Mouse (Mus musculus) limb, embryonic 10.5 days (tissue): ENCODE measurements around the gene Zfp652. TPM values are rescaled to one million over a fixed set of nuclear protein-coding genes. Genes with fewer than 3 reads are reported as not detected.

Experiments
- DNase-seq: peaks from one replicate; pipeline ENCODE4 v3.0.0-alpha.2; 2017; ENCODE audit warnings: low spot score
- H3K27ac ChIP-seq: fragments of 300-500 bp; sonication (generic); 2 replicates; pipeline ENCODE4 v1.5.1; 2016; ENCODE audit warnings: mild to moderate bottlenecking
- H3K27me3 ChIP-seq: fragments of 300-500 bp; sonication (generic); 2 replicates; pipeline ENCODE4 v1.6.1; 2016; ENCODE audit warnings: low read depth, mild to moderate bottlenecking; ENCODE audit not compliant: poor library complexity, severe bottlenecking
- H3K36me3 ChIP-seq: fragments of 300-500 bp; sonication (generic); 2 replicates; pipeline ENCODE4 v1.6.1; 2016; ENCODE audit warnings: mild to moderate bottlenecking, moderate library complexity
- H3K4me1 ChIP-seq: fragments of 300-500 bp; sonication (generic); 2 replicates; pipeline ENCODE4 v1.6.1; 2016
- H3K4me3 ChIP-seq: fragments of 300-500 bp; sonication (generic); 2 replicates; pipeline ENCODE4 v1.5.1; 2016; ENCODE audit warnings: mild to moderate bottlenecking, moderate library complexity
- H3K9me3 ChIP-seq: fragments of 300-500 bp; sonication (generic); replicated peaks from 2 replicates; pipeline ENCODE4 v1.6.1; 2016; ENCODE audit warnings: mild to moderate bottlenecking
- WGBS: fragments of 180-500 bp; shearing (Covaris S2); methylation state at CpG from one replicate; pipeline ENCODE4 v1.1.7; 2016; 5-methylcytosine and 5-hydroxymethylcytosine counted together
- polyA plus RNA-seq: library from polyadenylated mRNA; unstranded; fragments of >200 nt; fragmentation: Nextera tagmentation; extraction: Ambion mirVana; gene quantifications from 2 replicates; pipeline ENCODE4 v1.2.1, GENCODE M21; 2016

Zfp652 gene
- polyA plus RNA-seq, 1 experiment from 2014 or later = 21.5 TPM

DNA sequence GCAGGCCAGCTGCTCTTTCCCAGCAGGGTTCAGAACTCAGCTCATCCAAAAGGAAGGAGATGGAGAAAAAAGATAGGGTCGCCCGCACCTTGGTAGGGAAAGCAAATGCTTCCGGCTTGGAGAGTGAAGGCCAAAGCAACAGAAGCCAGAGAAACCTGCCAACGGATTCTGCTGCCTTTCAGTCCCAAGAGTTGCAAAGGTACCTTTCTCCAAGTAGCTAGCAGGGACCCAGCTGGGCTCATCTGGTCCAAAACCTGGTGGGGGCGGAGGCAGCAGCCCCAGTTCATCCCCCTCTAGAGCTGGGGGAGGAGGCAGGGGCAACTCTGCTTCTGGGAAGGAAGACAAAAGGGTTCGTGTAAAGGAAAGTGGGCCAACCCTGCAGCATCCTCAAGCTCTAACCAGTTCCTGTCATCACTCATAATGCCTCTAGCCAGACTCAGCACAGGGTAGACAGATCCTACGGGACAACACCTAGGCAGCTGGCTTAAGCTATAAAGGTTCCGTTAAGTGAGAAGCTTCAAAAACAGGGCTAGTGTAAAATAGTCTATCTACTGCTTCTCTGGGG is 120.6 kb downstream of the Zfp652 start:
- Histone ChIP-seq H3K36me3 (no peaks in the 10 kb centered on the region), H3K4me1 (peaks cover 53% of the 10 kb centered on the region)
- WGBS = 18% methylated on average over 8 of the region's 8 CpGs

DNA sequence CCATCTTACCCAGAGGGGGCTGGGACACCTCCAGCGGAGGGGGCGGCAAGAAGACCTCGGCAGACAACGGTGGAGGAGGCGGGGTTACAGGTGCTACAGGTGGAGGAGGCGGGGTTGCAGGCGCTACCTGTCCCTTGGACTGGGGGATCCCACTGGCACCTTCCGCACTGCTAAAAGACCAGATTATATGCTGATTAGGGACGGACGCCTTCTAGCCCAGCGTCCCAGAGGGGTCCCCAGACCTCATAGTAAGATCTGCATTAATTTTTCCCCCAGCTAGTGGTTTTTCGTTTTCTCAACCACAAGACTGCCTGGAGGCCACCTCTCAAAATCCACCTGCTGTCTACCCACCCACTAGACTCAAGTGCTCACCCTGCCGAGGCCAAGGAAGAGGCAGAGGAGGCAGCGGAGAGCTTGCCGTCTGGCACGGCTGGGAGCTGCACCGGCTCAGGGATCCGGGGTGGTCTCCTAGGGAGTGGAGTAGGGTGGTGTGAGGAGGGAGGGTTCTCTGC is 121.2 kb downstream of the Zfp652 start:
- Histone ChIP-seq H3K27me3 (peaks cover 100% of the 10 kb centered on the region), H3K9me3 (no peaks in the 10 kb centered on the region), H3K27ac (no peak overlapping the region), H3K4me1 (peaks cover 53% of the 10 kb centered on the region), H3K36me3 (no peaks in the 10 kb centered on the region), H3K4me3 (peak overlapping the region; percentile 29)
- 4% methylated on average over 18 of the region's 18 CpGs for WGBS
- no peak for DNase-seq

More for the DNA sequence above, 120.6 kb downstream of the Zfp652 start:
- Histone ChIP-seq H3K4me3 (no peak overlapping the region), H3K9me3 (no peaks in the 10 kb centered on the region), H3K27ac (no peak overlapping the region), H3K27me3 (peaks cover 100% of the 10 kb centered on the region)
- no peak for DNase-seq

DNA sequence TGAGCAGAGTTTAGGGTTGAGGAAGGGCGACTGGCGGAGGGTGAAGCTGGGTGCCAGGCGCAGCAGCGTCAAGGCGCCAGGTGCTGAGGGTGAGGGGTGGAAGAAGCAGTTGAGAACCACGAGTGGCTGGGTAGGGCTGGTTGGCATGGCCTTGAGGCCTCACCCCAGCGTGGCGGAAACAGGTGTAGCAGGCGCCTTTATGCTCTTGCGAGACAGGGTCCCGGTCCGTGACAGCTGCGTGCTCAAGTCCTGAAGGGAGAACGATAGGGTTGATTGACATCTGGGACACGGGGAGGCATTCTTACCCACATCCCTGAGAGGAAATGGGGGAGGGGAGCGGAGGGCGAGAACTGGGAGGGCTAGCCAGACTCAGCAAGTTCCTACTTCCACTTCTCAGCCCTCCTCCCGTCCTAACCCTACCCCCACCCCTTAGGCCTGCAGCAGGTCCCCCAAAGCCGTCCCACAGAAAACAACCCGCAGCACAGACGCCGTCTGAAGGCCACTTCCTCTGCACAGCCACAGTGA is 121.7 kb downstream of the Zfp652 start:
- Histone ChIP-seq H3K27ac (no peak overlapping the region), H3K36me3 (no peaks in the 10 kb centered on the region), H3K4me1 (peaks cover 55% of the 10 kb centered on the region), H3K9me3 (no peaks in the 10 kb centered on the region), H3K27me3 (peaks cover 98% of the 10 kb centered on the region), H3K4me3 (peak overlapping the region; percentile 29)
- peak; percentile 41 for DNase-seq
- 6% methylated on average over 22 of the region's 22 CpGs for whole genome bisulfite sequencing

DNA sequence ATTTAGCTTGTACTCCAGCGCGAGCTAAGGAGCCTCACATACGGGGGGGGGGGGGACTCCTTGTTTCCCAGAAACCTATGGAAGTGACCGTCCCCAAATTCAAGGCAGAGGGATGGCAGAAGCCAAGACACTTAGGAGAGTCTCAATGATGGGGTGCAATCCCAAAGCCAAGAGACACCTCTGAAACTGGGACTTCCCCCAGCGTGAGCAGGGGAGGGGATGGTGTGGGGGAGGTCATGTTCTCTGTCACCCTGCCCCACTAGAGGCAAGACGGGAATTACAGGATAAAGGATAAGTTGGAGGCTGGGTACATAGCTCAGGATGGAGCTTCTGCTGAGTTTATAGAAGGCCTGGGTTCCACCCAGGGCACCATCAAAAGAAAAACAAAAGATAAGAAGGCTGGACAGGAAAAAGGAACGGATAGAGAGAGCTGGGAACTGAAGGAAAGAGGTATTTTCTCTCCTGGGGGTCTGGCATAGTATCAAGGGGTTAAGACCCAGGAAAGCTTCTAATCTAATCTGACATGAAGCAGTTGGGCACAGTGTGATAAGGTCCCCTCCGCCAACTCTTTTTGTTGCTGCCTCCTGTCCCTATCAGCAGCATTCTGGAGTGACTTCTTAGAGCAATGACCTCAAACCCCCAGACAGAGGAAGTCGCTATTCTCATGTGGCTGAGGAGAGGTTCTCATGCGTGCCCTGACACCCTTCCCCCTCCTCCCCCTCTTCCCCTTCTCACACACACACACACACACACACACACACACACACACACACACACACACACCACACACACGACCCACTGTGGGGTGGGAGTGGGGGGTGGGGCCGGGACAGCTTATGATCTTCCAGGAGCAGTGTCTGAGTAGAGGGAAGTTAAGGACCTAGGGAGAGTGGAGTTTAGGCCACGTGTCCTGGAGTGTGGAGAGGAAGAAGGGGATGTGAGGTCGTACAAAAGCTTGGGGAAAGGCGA is 122.6 kb downstream of the Zfp652 start:
- WGBS = 17% methylated on average over 15 of the region's 15 CpGs

DNA sequence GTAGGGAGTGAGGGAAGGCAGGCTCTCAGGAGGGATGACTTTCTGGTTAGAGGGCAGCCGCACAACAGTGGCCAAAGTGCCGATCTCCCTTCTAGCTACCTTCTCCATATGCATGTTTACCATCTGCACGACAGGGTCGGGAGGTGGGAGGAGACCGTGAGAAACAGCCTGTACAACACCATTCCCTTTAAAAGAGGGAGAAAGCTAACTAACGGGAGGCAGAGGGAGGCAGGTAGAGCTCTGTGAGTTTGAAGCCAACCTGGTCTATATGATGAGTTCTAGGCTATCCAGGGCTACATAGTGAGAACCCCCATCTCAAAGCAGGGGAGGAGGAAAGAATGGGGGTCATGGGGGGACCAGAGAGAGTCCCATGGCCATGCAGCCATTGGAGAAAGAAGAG is 123.4 kb downstream of the Zfp652 start:
- peaks cover 51% of the 10 kb centered on the region for H3K4me1 ChIP-seq
- H3K4me3 ChIP-seq = no peak overlapping the region
- H3K27me3 ChIP-seq = peaks cover 95% of the 10 kb centered on the region
- 47% methylated on average over 6 of the region's 6 CpGs for WGBS
- no peaks in the 10 kb centered on the region for H3K36me3 ChIP-seq
- H3K27ac ChIP-seq = no peak overlapping the region; the same call in 1 of the 2 replicates
- no peaks in the 10 kb centered on the region for H3K9me3 ChIP-seq
- DNase-seq = no peak

More for the DNA sequence above, 122.6 kb downstream of the Zfp652 start:
- Histone ChIP-seq H3K9me3 (no peaks in the 10 kb centered on the region), H3K4me1 (peaks cover 59% of the 10 kb centered on the region), H3K27ac (no peak overlapping the region), H3K4me3 (peak overlapping the region; percentile 29; the same call in 1 of the 2 replicates), H3K36me3 (no peaks in the 10 kb centered on the region), H3K27me3 (peaks cover 95% of the 10 kb centered on the region)
- no peak for DNase-seq

DNA sequence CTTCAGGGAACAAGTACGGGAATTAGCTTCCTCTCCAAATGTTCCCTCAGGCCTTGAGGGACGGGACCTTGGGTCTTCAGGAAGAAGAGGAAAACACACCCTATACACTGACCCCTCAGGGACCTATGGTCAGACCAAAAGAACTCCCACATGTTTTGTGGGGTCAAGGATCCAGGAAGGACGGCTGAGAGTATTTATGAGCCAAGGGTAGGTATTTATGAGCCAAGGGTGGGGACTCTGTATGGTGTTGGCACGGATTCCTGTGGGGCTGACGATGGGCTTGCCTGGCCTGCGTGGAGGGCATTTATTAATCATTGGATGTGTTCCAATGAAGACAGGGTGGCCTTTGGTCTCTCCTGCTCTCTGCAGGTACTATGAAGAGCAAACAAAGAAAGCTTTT is 124.0 kb downstream of the Zfp652 start:
- H3K27ac ChIP-seq = no peak overlapping the region
- DNase-seq = no peak

DNA sequence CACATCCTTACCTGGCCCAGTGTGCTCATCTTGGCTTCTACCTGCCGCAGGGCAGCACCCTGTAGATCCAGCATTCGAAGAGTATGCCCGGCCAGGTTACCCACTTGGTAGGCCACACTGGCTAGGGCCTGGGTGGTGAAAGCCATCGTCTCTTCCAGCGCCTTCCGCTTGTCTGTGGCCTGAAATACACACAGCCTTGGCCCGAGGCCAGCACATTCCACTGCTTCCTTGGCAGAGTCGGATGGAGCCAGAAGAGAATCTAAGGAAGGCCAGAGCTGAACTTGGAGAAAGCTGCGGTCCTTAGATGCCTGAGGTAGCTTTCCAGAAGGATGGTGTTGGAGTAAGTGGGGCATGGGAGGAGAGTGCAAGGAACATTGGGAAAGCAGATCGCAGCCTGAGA is 124.6 kb downstream of the Zfp652 start, which contains the start of gene Gngt2:
Gene Gngt2, plus strand, starts transcription at position 158 of the 400 bp plus-strand sequence.
- Histone ChIP-seq H3K4me1 (peaks cover 48% of the 10 kb centered on the region), H3K27me3 (peaks cover 95% of the 10 kb centered on the region), H3K27ac (no peak within 1 kb of the TSS; the same call in 1 of the 2 replicates), H3K4me3 (no peak within 1 kb of the TSS), H3K36me3 (no peaks in the 10 kb centered on the region), H3K9me3 (no peaks in the 10 kb centered on the region)
- no peak for DNase-seq
- 88% methylated on average over 10 of the region's 10 CpGs for WGBS

More for the DNA sequence above, 124.0 kb downstream of the Zfp652 start:
- H3K36me3 ChIP-seq = no peaks in the 10 kb centered on the region
- 64% methylated on average over 6 of the region's 6 CpGs for WGBS
- no peaks in the 10 kb centered on the region for H3K9me3 ChIP-seq
- peaks cover 95% of the 10 kb centered on the region for H3K27me3 ChIP-seq
- no peak overlapping the region for H3K4me3 ChIP-seq
- peaks cover 48% of the 10 kb centered on the region for H3K4me1 ChIP-seq

DNA sequence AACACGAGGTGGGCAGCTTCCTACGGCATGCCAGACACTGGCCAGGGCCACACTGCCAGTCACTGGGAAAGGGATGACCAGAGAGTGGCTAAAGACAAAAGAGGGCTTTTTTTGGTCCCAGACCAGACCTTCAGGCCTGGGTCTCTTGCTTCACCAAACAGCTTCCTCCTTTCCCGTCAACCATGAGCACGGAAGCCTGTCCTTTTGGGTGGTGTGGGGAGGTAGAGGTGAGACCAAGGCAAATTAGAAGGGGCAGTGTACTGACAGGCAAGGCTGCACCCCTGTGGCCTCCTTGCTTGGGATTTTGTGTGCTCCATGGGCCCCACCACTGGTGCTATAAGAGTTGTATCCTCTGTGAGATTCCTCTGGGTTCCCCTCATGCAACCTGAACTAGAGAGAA is 126.1 kb downstream of the Zfp652 start:
- H3K27ac ChIP-seq = no peak overlapping the region
- 79% methylated on average over 4 of the region's 4 CpGs for WGBS
- no peaks in the 10 kb centered on the region for H3K36me3 ChIP-seq
- H3K4me3 ChIP-seq = no peak overlapping the region
- peaks cover 95% of the 10 kb centered on the region for H3K27me3 ChIP-seq
- no peak for DNase-seq
- H3K4me1 ChIP-seq = peaks cover 56% of the 10 kb centered on the region
- H3K9me3 ChIP-seq = no peaks in the 10 kb centered on the region

DNA sequence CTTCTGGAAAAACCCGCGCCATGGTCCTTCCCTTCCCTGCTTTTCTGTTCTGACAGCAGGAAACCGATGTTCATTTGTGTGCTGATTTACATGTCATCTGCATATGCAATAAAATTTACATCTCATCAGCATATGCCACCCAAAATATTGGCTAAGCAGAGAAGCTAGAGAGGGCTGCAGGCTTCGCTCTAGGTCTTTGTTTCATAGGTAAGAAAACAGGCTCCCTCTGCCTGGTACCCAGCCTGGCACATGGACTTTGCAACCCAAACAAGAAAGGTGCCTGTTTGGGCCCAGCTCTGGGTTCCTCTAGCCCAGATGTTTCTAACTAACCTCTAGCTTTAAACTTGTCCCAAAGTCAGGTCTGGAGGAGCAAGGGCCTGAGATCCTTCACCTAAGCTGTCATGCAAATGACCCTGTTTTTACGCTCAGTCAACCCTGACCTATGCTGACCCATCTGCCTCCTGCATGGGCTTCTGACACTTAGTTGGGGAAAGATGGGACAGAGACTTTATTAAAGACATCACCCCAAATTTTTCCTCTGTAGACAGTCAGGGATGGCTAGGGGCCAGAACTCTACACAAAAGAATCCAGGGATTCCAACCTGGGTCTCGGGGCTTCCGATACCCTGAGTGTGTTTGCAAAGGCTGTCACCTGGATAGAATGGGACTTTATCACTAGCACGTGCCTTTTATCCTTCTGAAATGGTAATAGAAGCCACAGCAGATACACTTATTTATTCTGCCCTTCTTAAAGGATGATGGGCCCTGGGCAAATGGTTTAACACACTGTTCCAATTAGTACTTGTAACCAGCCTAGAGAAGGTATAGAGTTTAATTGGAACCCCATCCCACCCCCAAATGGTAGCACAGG is 126.8 kb downstream of the Zfp652 start:
- Histone ChIP-seq H3K27ac (no peak overlapping the region), H3K27me3 (peaks cover 89% of the 10 kb centered on the region), H3K36me3 (no peaks in the 10 kb centered on the region), H3K4me1 (peaks cover 49% of the 10 kb centered on the region), H3K9me3 (no peaks in the 10 kb centered on the region), H3K4me3 (no peak overlapping the region)
- WGBS = 70% methylated on average over 8 of the region's 8 CpGs
- DNase-seq = no peak

DNA sequence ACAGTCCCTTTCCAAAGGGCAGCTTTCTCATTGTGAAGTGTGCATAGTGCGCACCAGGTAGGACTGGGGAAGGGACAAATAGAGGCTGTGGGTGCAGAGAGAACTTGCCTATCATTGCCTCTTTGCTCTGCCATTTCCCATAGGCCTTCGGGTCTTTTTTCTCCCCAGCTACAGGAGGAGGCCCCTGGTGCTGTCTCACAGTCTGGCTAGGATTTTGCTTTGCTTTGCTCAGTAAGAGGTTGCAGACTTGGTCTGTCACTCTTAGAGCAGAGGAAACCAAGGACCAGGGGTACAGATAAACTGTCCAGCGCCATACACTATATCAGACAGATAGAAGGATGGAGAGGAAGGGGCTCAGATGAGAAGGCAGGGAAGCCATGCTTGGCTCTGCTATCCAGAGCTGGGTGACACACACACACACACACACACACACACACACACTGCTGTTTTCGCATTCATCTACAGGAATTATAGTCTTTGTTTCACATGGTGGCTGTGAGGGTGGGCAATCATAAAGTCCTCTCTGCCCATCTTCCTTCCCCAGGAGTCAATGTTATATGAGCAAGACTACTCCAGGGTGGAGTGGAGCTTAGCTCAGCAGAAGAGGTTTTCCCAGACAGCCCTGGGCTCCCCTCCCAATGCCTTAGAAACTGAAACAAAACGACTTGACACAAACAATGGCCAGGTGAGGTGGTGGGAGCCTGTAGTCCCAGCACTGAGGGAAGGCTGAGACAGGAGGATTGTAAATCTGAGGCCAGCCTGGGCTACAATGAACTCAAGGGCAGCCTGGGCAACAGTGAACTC is 128.4 kb downstream of the Zfp652 start:
- WGBS = 79% methylated on average over 5 of the region's 5 CpGs
- Histone ChIP-seq H3K9me3 (no peaks in the 10 kb centered on the region), H3K27ac (peak overlapping the region; percentile 78; the same call in 1 of the 2 replicates), H3K4me3 (peak overlapping the region; percentile 30), H3K4me1 (peaks cover 34% of the 10 kb centered on the region), H3K36me3 (no peaks in the 10 kb centered on the region), H3K27me3 (peaks cover 73% of the 10 kb centered on the region)
- DNase-seq = no peak

DNA sequence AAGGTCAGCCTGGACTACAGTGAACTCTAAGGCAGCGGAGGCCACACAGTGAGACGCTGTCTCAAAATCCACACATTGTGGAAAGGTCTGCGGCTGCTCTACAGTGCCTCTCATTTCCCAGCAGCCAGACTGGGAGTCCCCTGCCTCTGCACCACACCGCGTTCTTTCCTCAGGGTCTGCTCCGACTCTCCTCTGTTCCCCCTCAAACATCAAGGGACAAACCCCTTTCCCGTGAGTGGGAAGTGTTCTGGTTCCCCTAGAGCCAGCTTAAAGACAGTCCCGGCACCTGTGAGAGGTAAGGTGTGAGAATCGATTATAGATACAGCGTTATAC is 129.0 kb downstream of the Zfp652 start:
- Histone ChIP-seq H3K9me3 (no peaks in the 10 kb centered on the region), H3K27ac (peak overlapping the region; percentile 78; the same call in 1 of the 2 replicates), H3K4me3 (peak overlapping the region; percentile 30), H3K36me3 (no peaks in the 10 kb centered on the region), H3K4me1 (peaks cover 31% of the 10 kb centered on the region), H3K27me3 (peaks cover 67% of the 10 kb centered on the region)
- WGBS = 62% methylated on average over 10 of the region's 10 CpGs
- DNase-seq = no peak
